Mouse (Mus musculus) liver, postnatal 0 days (tissue): ENCODE measurements around the gene Kctd19.

ENCODE experiments used
- CTCF ChIP-seq: sonication (generic); IDR thresholded peaks from 2 replicates; pipeline ENCODE4 v1.5.1; 2016; ENCODE audit warnings: antibody characterized with exemption, low read depth
- EP300 ChIP-seq: IDR thresholded peaks from 2 replicates; pipeline ENCODE4 v1.6.1; 2016; ENCODE audit warnings: antibody characterized with exemption, low read depth, mild to moderate bottlenecking

- TF ChIP-seq EP300 (no peak), CTCF (no peak)
Measured at GRCm38 (mm10) chr8:105404496-105404895, 8.8 kb downstream of the Kctd19 start.
